Mouse (Mus musculus): ENCODE measurements around the gene Vamp8. TPM values are rescaled to one million over a fixed set of nuclear protein-coding genes. Genes with fewer than 3 reads are reported as not detected.

The Vamp8 gene
- polyA plus RNA-seq, 1 experiment from 2014 or later: 217 TPM

GRCm38 (mm10) chr6:72409567-72409966 is 19.1 kb upstream of the Vamp8 start:
- H3K36me3 ChIP-seq (ENCODE audit: control insufficient read depth, insufficient read depth, low read length): no peaks in the 10 kb centered on the region
- no peak for ATAC-seq (ENCODE audit: low read depth)
- H3K27ac ChIP-seq (ENCODE audit: low read length): no peak overlapping the region
- WGBS: 10% methylated on average over 3 of the region's 3 CpGs
- H3K4me2 ChIP-seq (ENCODE audit: low read depth, low read length): no peak overlapping the region
- no peak overlapping the region for H3K9ac ChIP-seq (ENCODE audit: low read length)
- no peaks in the 10 kb centered on the region for H3K27me3 ChIP-seq (ENCODE audit: control insufficient read depth, insufficient read depth, low read depth, low read length)
- H3K4me1 ChIP-seq (replicated peaks; ENCODE audit: control insufficient read depth, insufficient read depth, low read length): peaks cover 3% of the 10 kb centered on the region
- H3K9me3 ChIP-seq (ENCODE audit: control insufficient read depth, low read length): no peaks in the 10 kb centered on the region
- no peak overlapping the region for H3K4me3 ChIP-seq (ENCODE audit: low read length)

GRCm38 (mm10) chr6:72407119-72407518 is 16.6 kb upstream of the Vamp8 start:
- Histone ChIP-seq H3K4me2 (ENCODE audit: low read depth, low read length) (no peak overlapping the region), H3K9me3 (ENCODE audit: control insufficient read depth, low read length) (no peaks in the 10 kb centered on the region), H3K4me1 (replicated peaks; ENCODE audit: control insufficient read depth, insufficient read depth, low read length) (no peaks in the 10 kb centered on the region), H3K4me3 (ENCODE audit: low read length) (no peak overlapping the region), H3K27me3 (ENCODE audit: control insufficient read depth, insufficient read depth, low read depth, low read length) (no peaks in the 10 kb centered on the region), H3K9ac (ENCODE audit: low read length) (no peak overlapping the region), H3K36me3 (ENCODE audit: control insufficient read depth, insufficient read depth, low read length) (no peaks in the 10 kb centered on the region), H3K27ac (ENCODE audit: low read length) (no peak overlapping the region)
- ATAC-seq (ENCODE audit: low read depth): peak; percentile 61
- WGBS: 2% methylated on average over 5 of the region's 5 CpGs

- H3K9ac ChIP-seq (ENCODE audit: low read length): no peak overlapping the region
- H3K4me2 ChIP-seq (ENCODE audit: low read depth, low read length): no peak overlapping the region
- no peak overlapping the region for H3K4me3 ChIP-seq (ENCODE audit: low read length)
- 74% methylated on average over 7 of the region's 7 CpGs for WGBS
- no peaks in the 10 kb centered on the region for H3K36me3 ChIP-seq (ENCODE audit: control insufficient read depth, insufficient read depth, low read length)
- no peak overlapping the region for H3K27ac ChIP-seq (ENCODE audit: low read length)
- no peak for ATAC-seq (ENCODE audit: low read depth)
- H3K4me1 ChIP-seq (replicated peaks; ENCODE audit: control insufficient read depth, insufficient read depth, low read length): no peaks in the 10 kb centered on the region
- no peaks in the 10 kb centered on the region for H3K27me3 ChIP-seq (ENCODE audit: control insufficient read depth, insufficient read depth, low read depth, low read length)
- no peaks in the 10 kb centered on the region for H3K9me3 ChIP-seq (ENCODE audit: control insufficient read depth, low read length)
These were observed 14.9 kb upstream of the Vamp8 start for GRCm38 (mm10) chr6:72405356-72405755.

GRCm38 (mm10) chr6:72401875-72402274 is 11.4 kb upstream of the Vamp8 start:
- WGBS: 24% methylated on average over 7 of the region's 7 CpGs
- Histone ChIP-seq H3K27ac (ENCODE audit: low read length) (no peak overlapping the region), H3K4me2 (ENCODE audit: low read depth, low read length) (no peak overlapping the region), H3K9me3 (ENCODE audit: control insufficient read depth, low read length) (no peaks in the 10 kb centered on the region), H3K27me3 (ENCODE audit: control insufficient read depth, insufficient read depth, low read depth, low read length) (no peaks in the 10 kb centered on the region), H3K4me3 (ENCODE audit: low read length) (no peak overlapping the region), H3K4me1 (replicated peaks; ENCODE audit: control insufficient read depth, insufficient read depth, low read length) (no peaks in the 10 kb centered on the region), H3K9ac (ENCODE audit: low read length) (no peak overlapping the region), H3K36me3 (ENCODE audit: control insufficient read depth, insufficient read depth, low read length) (no peaks in the 10 kb centered on the region)
- peak; percentile 11; the same call in 1 of the 2 replicates for ATAC-seq (ENCODE audit: low read depth)

- 54% methylated on average over 2 of the region's 2 CpGs for WGBS
- no peak overlapping the region for H3K9ac ChIP-seq (ENCODE audit: low read length)
These were observed 9.5 kb upstream of the Vamp8 start for GRCm38 (mm10) chr6:72399967-72400366.

GRCm38 (mm10) chr6:72396837-72397251 is 6.3 kb upstream of the Vamp8 start:
- WGBS: 50% methylated on average over 10 of the region's 10 CpGs
- Histone ChIP-seq H3K9ac (ENCODE audit: low read length) (no peak overlapping the region), H3K4me1 (replicated peaks; ENCODE audit: control insufficient read depth, insufficient read depth, low read length) (no peaks in the 10 kb centered on the region), H3K27me3 (ENCODE audit: control insufficient read depth, insufficient read depth, low read depth, low read length) (no peaks in the 10 kb centered on the region), H3K36me3 (ENCODE audit: control insufficient read depth, insufficient read depth, low read length) (no peaks in the 10 kb centered on the region), H3K4me3 (ENCODE audit: low read length) (no peak overlapping the region), H3K4me2 (ENCODE audit: low read depth, low read length) (no peak overlapping the region), H3K27ac (ENCODE audit: low read length) (peak overlapping the region; percentile 59), H3K9me3 (ENCODE audit: control insufficient read depth, low read length) (no peaks in the 10 kb centered on the region)
- ATAC-seq (ENCODE audit: low read depth): peak; percentile 87

More at GRCm38 (mm10) chr6:72399967-72400366, 9.5 kb upstream of the Vamp8 start:
- no peak overlapping the region for H3K4me2 ChIP-seq (ENCODE audit: low read depth, low read length)
- no peaks in the 10 kb centered on the region for H3K4me1 ChIP-seq (replicated peaks; ENCODE audit: control insufficient read depth, insufficient read depth, low read length)
- ATAC-seq (ENCODE audit: low read depth): no peak
- H3K27me3 ChIP-seq (ENCODE audit: control insufficient read depth, insufficient read depth, low read depth, low read length): no peaks in the 10 kb centered on the region
- no peak overlapping the region for H3K27ac ChIP-seq (ENCODE audit: low read length)
- no peak overlapping the region for H3K4me3 ChIP-seq (ENCODE audit: low read length)
- no peaks in the 10 kb centered on the region for H3K36me3 ChIP-seq (ENCODE audit: control insufficient read depth, insufficient read depth, low read length)
- no peaks in the 10 kb centered on the region for H3K9me3 ChIP-seq (ENCODE audit: control insufficient read depth, low read length)

- ATAC-seq (ENCODE audit: low read depth): no peak
- Histone ChIP-seq H3K9ac (ENCODE audit: low read length) (no peak overlapping the region), H3K36me3 (ENCODE audit: control insufficient read depth, insufficient read depth, low read length) (peaks cover 2% of the 10 kb centered on the region; the same call in 1 of the 2 replicates), H3K27me3 (ENCODE audit: control insufficient read depth, insufficient read depth, low read depth, low read length) (no peaks in the 10 kb centered on the region), H3K4me3 (ENCODE audit: low read length) (no peak overlapping the region), H3K27ac (ENCODE audit: low read length) (no peak overlapping the region), H3K9me3 (ENCODE audit: control insufficient read depth, low read length) (no peaks in the 10 kb centered on the region), H3K4me1 (replicated peaks; ENCODE audit: control insufficient read depth, insufficient read depth, low read length) (peaks cover 24% of the 10 kb centered on the region), H3K4me2 (ENCODE audit: low read depth, low read length) (no peak overlapping the region)
- WGBS: 93% methylated on average over 5 of the region's 5 CpGs
These were observed 1.8 kb upstream of the Vamp8 start for GRCm38 (mm10) chr6:72392341-72392740.

GRCm38 (mm10) chr6:72390795-72391521 is 455 bp upstream of the Vamp8 start:
- H3K36me3 ChIP-seq (ENCODE audit: control insufficient read depth, insufficient read depth, low read length): peaks cover 2% of the 10 kb centered on the region; the same call in 1 of the 2 replicates
- H3K27ac ChIP-seq (ENCODE audit: low read length): peak overlapping the region; percentile 98
- WGBS: 14% methylated on average over 12 of the region's 12 CpGs

GRCm38 (mm10) chr6:72389471-72389940 is 997 bp downstream of the Vamp8 start:
- H3K9ac ChIP-seq (ENCODE audit: low read length): peak overlapping the region; percentile 85
- peaks cover 10% of the 10 kb centered on the region for H3K36me3 ChIP-seq (ENCODE audit: control insufficient read depth, insufficient read depth, low read length)
- ATAC-seq (ENCODE audit: low read depth): peak; percentile 40
- peaks cover 24% of the 10 kb centered on the region for H3K4me1 ChIP-seq (replicated peaks; ENCODE audit: control insufficient read depth, insufficient read depth, low read length)
- peak overlapping the region; percentile 98 for H3K27ac ChIP-seq (ENCODE audit: low read length)
- no peaks in the 10 kb centered on the region for H3K27me3 ChIP-seq (ENCODE audit: control insufficient read depth, insufficient read depth, low read depth, low read length)
- H3K4me3 ChIP-seq (ENCODE audit: low read length): peak overlapping the region; percentile 65
- WGBS: 8% methylated on average over 13 of the region's 13 CpGs
- H3K9me3 ChIP-seq (ENCODE audit: control insufficient read depth, low read length): no peaks in the 10 kb centered on the region
- peak overlapping the region; percentile 77 for H3K4me2 ChIP-seq (ENCODE audit: low read depth, low read length)

More at GRCm38 (mm10) chr6:72390795-72391521, 455 bp upstream of the Vamp8 start:
- peak overlapping the region; percentile 65 for H3K4me3 ChIP-seq (ENCODE audit: low read length)
- H3K9ac ChIP-seq (ENCODE audit: low read length): peak overlapping the region; percentile 85; the same call in 1 of the 2 replicates
- H3K4me2 ChIP-seq (ENCODE audit: low read depth, low read length): peak overlapping the region; percentile 77
- no peaks in the 10 kb centered on the region for H3K27me3 ChIP-seq (ENCODE audit: control insufficient read depth, insufficient read depth, low read depth, low read length)
- H3K4me1 ChIP-seq (replicated peaks; ENCODE audit: control insufficient read depth, insufficient read depth, low read length): peaks cover 24% of the 10 kb centered on the region
- H3K9me3 ChIP-seq (ENCODE audit: control insufficient read depth, low read length): no peaks in the 10 kb centered on the region
- ATAC-seq (ENCODE audit: low read depth): peak; percentile 65
